Mouse (Mus musculus) cerebellum, adult 2 months (tissue): Measurements from ENCODE around the gene Tuft1.
"Not testable (repeated sequence)": the region's sequence is repeated elsewhere in the genome, so short reads cannot be mapped to it uniquely, and the experiment has no call there.

ENCODE experiments used
- CTCF ChIP-seq: fragments of 200-500 bp; IDR thresholded peaks from 2 replicates; pipeline ENCODE4 v1.5.1; 2011; ENCODE audit warnings: low read depth, mild to moderate bottlenecking, control low read depth, low read length, moderate library complexity, borderline replicate concordance; ENCODE audit not compliant: insufficient read depth
- POLR2A ChIP-seq: fragments of 200-500 bp; IDR thresholded peaks from 2 replicates; pipeline ENCODE4 v1.6.1; 2011; ENCODE audit warnings: low read length, control low read depth, borderline replicate concordance; ENCODE audit not compliant: insufficient read depth

DNA sequence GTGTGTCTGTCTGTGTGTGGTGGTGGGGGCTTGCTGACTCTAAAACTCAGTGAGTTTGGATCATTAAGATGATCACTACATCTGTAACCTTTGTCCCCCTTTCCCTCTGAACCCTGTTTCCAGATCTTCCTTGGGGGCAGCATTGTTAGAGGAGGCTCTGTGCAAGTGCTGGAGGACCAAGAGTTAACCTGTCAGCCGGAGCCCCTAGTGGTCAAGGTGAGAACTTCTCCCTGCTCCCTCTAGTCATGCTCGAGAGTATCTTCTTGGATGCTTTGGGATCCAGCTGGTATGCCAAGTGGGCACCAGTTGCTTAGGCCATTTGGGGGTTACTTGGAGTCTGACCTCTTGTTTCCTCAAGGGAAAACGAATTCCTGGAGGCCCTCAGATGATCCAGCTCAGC lies 44.7 kb upstream of the Tuft1 start:
- 0 out of 2 replicates have a peak, but pooled peaks have one; percentile 14 for TF ChIP-seq CTCF
- not testable (repeated sequence) for TF ChIP-seq POLR2A
